Mouse (Mus musculus): ENCODE measurements around the gene Rpl27a.

Gene Rpl27a

GRCm38 (mm10) chr7:109563775-109564362 is 44.9 kb downstream of the Rpl27a start:
- no peak for DNase-seq (ENCODE audit: low spot score)

- DNase-seq (ENCODE audit: low spot score), result no peak
Observed at GRCm38 (mm10) chr7:109566327-109566726, 47.4 kb downstream of the Rpl27a start.

GRCm38 (mm10) chr7:109566841-109567768 is 48.2 kb downstream of the Rpl27a start:
- no peak for DNase-seq (ENCODE audit: low spot score)

- no peak for DNase-seq (ENCODE audit: low spot score)
Observed at GRCm38 (mm10) chr7:109568391-109568892, 49.5 kb downstream of the Rpl27a start.

All from c-Kit-positive CD71-positive TER-119-positive erythroid progenitor cells, embryonic 14.5 days (primary cell).